Mouse (Mus musculus): ENCODE measurements around the gene Hs3st1.

Hs3st1 gene

DNA sequence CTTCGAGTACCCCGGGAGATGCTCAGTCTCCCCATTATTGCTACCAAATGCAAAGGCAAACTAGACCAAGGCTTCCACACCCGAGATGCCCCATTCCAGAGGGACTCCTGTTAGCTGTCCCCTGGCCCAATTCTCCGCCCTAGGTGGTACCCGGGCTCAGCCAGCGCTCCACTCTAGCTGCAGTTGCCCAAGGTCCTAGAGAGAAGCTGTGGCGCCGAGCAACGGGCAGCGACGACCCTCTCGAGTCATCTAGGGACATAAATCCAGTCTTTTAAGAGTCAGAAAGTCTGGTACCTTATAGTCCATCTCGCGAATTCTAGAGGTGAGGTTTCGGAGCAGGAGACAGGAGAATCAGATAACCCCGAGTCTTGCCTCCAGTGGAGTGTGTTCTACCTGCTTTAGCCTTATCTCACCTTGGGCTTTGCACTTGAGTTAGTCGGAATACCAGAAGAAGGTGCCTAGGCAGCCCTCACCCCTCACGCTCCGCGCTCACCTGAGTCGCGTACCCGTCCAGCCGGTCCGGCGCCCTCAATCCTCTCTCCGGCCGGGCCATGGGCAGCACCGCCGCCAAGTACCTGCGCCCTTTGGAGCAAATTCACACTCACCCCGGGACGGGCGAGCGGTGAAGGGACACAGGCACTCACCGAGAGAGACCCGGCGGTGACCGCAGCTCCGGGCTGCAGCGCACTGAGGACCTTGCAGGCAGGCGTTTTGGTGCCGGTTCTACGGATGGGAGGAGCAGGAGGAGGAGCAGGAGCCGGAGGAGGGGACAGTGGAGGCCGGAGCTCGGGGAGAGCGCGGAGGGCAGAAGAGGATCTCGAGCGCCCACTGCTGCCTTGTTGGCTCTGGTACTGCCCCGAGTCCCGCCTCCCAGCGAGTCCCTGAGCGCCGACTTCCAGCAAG, 111.1 kb downstream of the Hs3st1 start:
- ChIA-PET POLR2A (interaction anchor here in 3 of 4 experiments (0.5 to 0.7 kb wide), 4 partner anchors 156 to 1064 kb away, joined by 3 to 6 read pairs (median 4); no protein-coding TSS in a partner anchor), CTCF (interaction anchor here in 2 of 4 experiments (0.6 to 1.1 kb wide), 4 partner anchors 175 to 856 kb away, joined by 3 to 4 read pairs (median 3); no protein-coding TSS in a partner anchor)

DNA sequence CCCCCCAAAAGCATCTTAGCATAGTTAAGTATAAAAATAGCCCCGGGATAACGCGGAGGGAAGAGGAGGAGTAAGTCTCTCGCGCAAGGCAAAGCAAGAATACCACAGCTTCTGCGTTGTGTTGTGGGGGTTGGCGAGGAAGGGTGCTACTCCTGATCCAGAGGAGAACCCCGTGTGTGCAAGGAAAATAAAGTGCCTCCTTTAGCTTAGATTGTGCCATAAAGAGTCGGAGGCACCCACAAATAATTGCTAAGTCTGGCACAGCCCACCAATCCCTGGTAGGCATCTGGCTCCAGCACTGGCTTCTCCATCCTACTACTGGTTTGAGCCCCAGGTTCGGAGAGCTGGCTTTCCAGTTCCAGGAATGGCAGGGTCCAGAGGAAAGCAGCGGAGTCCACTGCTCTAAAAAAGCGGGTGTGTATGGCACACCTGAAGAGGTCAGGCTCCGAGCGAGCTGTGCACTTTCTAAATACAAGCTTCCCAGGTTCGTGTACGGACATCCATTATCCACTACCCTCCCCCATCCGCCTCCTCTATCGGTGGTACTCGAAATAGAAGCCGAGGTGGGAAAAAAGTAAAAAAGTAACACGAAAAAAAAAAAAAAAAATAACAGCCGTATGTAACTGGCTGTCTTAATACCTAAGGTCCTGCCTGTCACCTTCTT, 111.9 kb downstream of the Hs3st1 start:
- ChIA-PET CTCF (interaction anchor here in 2 of 4 experiments (0.6 kb wide), 2 partner anchors 407 to 757 kb away, joined by 3 read pairs; no protein-coding TSS in a partner anchor), POLR2A (interaction anchor here in 2 of 4 experiments (0.7 kb wide), 4 partner anchors 73 to 1033 kb away, joined by 3 to 6 read pairs (median 4); no protein-coding TSS in a partner anchor)

DNA sequence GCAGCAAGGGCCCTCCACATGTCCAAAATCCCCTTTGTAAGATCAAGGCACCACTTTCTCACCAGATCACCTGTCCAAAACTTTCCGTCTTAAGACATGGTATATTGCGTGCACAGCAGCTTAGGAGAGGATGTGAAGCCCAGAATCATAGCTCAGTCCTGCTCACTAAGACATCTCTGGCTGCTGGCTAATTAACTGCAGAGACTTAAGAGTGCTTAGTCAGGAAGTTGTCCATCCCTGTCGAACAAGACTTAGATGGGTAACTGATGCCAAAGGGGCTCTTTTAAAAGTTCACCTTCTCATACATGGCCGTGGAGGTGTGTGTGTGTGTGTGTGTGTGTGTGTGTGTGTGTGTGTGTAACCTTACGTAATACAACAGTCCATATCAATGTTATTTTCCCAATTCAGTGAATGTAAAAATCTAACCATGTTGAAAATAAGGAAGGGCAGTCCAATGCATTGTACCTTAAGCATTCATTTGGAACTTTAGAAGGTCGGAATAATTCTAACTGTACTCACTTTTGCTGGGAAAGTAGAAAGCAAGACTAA, 113.0 kb downstream of the Hs3st1 start:
- ChIA-PET POLR2A (no interaction called here), CTCF (interaction anchor here in 1 of 4 experiments (0.5 kb wide), 1 partner anchor 360 kb away, joined by 3 read pairs; no protein-coding TSS in a partner anchor)

DNA sequence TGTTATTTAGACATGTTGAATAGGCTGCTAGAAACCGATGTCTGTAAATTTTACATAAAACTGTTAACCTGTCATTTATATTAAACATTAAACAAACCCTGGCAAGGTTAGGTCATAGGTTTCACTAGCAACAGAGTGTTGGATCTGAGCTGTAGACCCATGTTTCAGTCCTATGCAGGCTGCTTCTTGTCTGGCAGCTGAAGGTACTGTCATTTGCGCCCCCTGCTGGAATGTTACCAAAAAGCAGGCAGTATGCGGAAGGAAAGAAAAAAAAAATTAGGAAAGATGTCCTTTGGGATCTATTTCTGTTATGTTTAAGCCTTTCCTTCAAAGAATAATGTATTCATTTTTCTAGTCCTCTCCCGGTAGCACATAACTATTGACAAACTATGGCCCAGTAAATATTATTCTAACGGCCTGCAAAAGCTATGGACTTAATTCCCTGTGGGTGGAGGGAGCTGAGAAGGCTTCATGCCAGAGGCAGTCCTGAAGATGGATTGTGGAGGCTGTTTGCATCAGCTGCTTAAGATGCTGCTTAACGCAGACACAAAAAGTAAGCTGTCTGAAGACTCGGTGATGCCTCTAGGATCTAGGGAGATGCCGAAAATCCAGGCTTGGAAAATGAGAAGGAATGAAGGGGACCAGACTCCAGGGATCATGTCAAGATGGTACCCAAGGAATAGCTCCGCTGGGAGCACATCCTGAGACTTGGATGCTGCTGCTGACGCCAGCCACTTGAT, 115.7 kb downstream of the Hs3st1 start:
- CTCF ChIA-PET = interaction anchor here (0.6 to 1.3 kb wide), 9 partner anchors 13 to 1956 kb away, joined by 3 to 6 read pairs (median 4); no protein-coding TSS in a partner anchor
- POLR2A ChIA-PET = interaction anchor here in 1 of 4 experiments (0.7 kb wide), 1 partner anchor 45 kb away, joined by 3 read pairs; no protein-coding TSS in a partner anchor

DNA sequence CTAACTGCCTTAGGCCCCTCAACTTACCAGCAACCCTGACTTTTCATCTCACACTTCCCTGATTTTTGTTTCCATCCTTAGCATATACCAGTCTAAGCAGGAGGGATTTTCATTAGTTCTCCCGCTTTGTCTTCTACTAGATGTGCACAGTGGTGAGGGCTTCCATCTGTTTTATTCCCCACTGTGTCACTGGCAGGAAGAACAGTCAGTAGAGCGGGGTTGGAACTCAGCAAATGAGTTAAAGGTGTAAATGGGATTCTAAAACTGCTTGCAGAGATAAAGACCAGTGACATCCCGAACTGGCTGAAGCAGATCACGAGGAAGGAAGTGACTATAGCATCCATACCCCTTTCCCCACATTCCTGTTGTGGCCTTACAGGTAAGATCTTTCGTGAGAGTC, 116.3 kb downstream of the Hs3st1 start:
- CTCF ChIA-PET = interaction anchor here in 3 of 4 experiments (0.6 to 1.3 kb wide), 7 partner anchors 12 to 1956 kb away, joined by 3 to 4 read pairs (median 3); no protein-coding TSS in a partner anchor
- POLR2A ChIA-PET = no interaction called here

DNA sequence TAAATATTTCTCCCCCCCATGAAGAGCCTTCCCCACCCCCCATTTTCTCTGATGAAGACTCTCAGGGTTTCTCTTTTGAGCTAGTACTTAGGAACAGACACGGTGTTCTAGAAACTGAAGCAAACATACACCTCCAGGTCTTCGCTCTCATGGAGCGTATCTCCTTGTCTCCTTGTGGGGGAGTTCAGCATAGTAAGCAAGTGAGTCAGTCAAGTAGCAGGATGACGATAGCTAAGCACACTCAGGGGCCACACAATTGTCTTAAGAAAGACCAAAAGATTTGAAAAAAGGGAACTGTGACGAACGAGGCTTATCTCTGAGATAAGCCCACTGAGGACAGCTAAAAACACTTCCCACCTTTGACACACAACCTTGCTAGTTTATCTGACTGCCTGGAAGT, 117.4 kb downstream of the Hs3st1 start:
- CTCF ChIA-PET = interaction anchor here in 2 of 4 experiments (0.6 to 0.7 kb wide), 3 partner anchors 13 to 24 kb away, joined by 3 to 4 read pairs (median 3); no protein-coding TSS in a partner anchor
- POLR2A ChIA-PET = interaction anchor here in 1 of 4 experiments (0.9 kb wide), 1 partner anchor 14 kb away, joined by 3 read pairs; no protein-coding TSS in a partner anchor

DNA sequence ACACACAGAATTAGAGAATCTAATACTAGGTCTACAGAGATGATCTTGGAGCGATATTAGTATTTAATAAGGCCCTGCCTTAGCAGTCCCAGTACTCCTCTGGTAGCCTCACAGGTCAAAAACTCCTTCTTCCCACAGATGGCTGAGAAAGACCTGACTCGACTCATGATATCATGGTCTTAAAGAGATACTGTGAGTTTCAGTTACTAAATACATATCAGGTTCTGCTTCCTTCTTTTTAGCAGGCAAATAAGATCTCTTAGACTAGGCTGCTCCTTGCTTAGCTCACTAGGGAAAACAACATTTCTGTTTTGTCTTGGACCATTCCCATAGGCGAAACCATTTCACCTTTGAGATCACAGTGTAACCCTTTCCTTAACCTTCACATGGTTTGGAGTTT, 119.2 kb downstream of the Hs3st1 start:
- ChIA-PET CTCF (no interaction called here), POLR2A (no interaction called here)

DNA sequence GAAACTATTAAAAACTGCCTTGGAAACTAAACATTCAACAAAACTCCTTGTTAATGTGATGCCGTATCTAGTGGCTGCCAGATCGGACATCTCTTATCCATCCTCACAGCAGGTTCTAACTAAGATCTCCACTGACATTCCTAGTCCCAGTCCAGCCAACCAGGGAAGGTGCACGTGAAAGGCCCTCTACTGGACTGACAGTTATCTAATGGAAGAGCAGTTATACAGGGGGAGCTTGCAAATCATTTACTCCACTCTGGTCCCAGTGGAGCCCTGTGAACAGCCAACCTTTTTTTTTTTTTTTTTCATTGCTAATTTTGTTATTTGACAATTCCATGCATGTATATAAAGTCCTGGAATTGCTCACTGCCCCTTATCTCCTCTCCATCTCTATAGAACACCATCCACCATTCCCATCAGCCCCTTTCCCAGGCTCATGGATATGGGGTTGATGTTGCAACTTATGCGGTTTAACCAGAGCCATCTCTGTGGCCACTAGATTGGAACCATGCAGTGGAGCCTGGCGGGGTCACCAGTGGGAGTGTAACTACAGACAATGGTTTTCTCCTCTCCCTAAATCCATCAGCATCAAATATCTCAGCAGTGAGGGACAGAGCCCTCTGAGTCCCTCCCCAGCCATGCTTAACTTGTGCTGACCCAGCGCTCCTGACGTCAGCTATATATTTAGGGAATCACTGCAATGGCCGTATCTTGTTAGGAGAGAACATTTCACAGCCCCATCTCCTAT, 120.8 kb downstream of the Hs3st1 start:
- ChIA-PET POLR2A (no interaction called here), CTCF (no interaction called here)

DNA sequence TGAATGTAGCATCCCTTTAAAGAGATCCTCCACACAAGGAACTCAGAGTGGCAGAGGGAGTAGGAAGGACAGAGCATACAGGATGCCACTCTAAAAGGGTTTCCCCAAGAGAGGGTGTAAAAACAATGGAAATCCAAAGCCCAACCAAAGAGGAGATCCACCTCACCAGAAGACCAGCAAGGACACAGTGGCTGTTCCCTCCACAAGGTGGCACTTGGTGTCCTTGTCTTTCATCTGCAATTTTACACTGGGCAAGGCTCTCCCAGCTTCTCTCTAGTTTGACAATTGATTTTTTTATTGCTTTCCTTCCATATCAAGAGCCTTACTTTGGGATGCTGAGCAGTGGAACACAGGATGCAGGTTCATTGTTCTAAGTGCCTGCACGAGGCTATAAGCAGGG, 122.1 kb downstream of the Hs3st1 start:
- CTCF ChIA-PET = no interaction called here
- POLR2A ChIA-PET = no interaction called here

DNA sequence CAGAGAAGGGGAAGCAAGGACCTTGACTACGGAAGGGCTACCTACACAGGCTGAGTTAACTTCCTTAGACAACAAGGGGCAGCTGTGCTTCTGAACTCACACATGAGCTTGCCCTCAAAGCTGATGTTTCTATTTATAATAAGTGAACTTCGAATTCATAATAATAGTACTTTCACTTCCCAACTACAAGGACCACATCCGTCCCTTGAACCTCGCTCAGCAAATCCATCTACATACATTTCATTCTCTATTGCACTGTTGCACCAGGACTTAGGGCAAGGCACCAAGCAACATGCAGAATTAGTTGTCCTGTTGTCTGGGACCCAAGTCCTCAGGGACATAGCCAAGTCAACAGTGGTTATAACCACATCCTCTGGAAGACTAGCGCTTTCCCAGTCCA, 124.4 kb downstream of the Hs3st1 start:
- CTCF ChIA-PET = no interaction called here
- POLR2A ChIA-PET = interaction anchor here in 1 of 4 experiments (1.0 kb wide), 1 partner anchor 9 kb away, joined by 3 read pairs; no protein-coding TSS in a partner anchor

DNA sequence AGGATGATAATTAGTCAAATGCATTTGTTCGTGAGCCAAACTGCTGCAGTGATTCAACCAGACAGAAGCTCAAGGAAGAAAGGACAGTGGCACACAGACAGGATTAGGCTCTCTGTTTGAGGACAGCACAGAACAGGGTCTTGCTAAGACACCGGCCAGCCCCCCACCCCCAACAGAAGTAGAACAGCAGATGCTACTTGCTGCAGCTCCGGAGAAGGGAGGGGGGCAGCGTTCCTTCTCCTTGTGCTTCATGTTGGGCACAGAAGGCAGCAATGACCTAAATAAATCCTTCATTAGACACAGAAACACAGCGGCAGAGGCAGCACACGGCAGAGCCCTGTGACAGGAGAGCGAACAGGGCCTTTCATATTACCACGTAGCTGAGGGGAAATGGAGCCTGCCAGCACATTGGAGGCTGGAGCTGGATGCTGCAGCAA, 130.2 kb downstream of the Hs3st1 start:
- CTCF ChIA-PET = no interaction called here
- POLR2A ChIA-PET = interaction anchor here in 1 of 4 experiments (1.5 kb wide), 1 partner anchor 13 kb away, joined by 3 read pairs; no protein-coding TSS in a partner anchor

DNA sequence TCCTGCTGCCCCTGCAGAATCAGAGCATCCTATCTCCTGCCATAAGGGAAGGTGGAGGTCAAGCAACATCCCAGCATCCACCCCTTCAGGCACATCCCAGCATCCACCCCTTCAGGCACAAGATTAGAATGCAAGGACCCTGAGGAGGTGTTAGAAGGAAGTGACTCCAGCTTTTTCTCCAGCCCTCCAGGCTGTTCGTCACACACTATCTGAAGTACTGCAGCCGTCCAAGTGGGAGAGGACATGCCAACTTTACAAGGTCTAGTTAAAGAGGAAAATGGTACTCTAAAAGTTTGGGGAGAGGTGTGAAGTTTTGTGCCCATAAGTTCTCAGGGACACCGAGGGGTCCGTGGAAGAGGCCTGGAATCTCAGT, 131.1 kb downstream of the Hs3st1 start:
- CTCF ChIA-PET = interaction anchor here in 1 of 4 experiments (0.6 kb wide), 1 partner anchor 13 kb away, joined by 3 read pairs; no protein-coding TSS in a partner anchor

DNA sequence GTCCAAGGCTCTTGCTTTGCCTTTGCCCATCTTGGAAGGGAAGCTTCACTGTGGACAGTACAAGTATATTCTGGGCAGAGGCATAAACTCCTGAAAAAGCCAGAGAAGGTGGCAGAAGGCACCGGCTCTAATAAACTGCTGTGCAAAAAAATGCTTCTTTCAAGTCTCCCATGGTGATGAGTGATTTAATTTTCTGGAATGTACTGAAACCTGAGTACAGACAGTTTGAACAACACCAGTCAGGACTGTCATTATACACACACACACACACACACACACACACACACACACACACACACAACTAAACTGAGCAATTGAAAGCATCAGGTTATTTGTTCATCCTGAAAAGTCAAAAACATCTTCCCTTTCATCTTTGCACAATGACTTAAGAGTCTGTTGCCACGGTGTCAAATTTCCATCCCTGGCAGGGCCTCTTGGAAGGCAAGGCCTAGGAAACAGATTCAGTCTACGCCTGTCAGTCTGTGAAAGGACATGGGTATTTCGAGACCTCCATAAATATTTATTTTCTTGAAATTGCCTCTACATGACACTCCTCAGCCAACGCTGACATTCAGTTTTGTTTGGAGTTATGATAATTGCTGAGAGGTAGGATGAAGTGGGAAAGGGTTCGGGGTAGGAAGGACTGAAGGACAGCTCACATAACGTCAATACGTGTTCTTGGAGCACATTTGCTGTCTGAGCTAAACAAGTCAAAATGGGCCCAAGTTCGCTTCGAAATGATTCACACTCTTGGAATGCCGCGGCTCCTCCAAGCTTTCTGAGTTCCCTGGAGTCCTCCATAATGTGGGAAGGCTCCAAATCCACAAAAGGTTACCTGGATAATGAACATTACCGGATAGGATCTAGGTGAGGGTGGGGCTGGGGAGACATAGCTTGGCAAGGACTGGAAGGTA, 131.7 kb downstream of the Hs3st1 start:
- CTCF ChIA-PET = no interaction called here
- POLR2A ChIA-PET = interaction anchor here in 1 of 4 experiments (1.5 kb wide), 1 partner anchor 15 kb away, joined by 3 read pairs; no protein-coding TSS in a partner anchor

More for the DNA sequence above, 131.1 kb downstream of the Hs3st1 start:
- POLR2A ChIA-PET = interaction anchor here in 1 of 4 experiments (1.5 kb wide), 1 partner anchor 14 kb away, joined by 3 read pairs; no protein-coding TSS in a partner anchor

DNA sequence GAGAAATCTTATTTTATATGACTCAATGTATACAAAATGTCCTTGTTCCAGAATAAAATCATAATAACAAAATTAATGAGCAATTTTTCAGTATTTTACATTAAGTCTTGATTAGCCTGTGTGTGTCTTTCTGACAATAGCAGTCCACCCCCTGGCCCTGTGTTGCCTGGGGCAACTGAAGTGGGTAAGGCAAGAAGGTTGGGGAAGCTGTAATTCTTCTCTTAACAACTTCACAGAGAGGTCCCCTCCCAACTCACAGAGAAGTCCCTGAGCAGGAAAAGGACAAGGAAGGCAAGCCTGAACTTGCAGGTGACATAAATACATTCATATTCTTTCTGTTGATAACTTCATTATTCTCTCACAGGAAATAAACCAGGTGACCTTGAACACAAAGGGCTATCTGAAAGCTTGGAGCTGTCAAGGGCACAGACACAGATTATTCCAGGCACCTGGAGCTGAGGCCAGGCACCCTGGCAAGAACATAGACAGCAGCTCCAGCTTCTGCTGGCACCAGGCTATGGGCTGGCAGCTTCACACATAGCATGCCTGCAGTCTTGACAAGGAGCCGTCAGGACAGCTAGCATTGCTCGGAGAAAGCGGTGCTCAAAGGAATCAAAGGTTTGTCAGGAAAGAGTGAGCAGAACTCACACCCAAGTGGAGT, 134.9 kb downstream of the Hs3st1 start:
- POLR2A ChIA-PET = no interaction called here
- CTCF ChIA-PET = interaction anchor here in 1 of 4 experiments (0.5 kb wide), 1 partner anchor 18 kb away, joined by 4 read pairs; no protein-coding TSS in a partner anchor

DNA sequence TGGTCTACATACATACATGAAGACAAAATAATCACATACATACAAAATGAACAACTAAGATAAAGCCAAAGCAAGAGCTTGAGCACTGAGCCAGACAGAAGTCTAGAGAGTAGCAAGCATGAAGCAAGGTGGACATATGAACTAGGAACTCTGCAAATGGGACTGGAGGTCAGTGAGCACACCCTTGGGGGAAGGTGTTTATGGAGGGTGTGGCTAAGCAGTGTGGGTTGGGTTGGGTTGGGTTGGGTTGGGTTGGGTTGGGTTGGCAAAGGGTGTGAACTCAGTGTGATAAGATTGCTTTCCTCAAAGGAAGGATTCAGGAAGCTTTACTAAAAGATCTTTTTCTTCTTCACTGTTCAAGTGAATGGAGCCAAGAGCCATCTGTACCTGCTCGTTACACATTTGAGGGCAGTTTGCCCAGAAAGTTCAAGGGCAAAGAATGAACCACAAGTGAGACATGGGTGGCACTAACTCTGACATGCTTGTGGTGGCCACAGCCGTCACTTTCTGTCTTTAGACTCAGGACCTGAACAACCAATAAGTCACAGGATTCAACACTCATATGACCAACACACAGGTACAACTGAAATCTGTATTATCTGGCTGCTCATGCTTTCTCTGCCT, 137.8 kb downstream of the Hs3st1 start:
- ChIA-PET POLR2A (no interaction called here), CTCF (no interaction called here)

DNA sequence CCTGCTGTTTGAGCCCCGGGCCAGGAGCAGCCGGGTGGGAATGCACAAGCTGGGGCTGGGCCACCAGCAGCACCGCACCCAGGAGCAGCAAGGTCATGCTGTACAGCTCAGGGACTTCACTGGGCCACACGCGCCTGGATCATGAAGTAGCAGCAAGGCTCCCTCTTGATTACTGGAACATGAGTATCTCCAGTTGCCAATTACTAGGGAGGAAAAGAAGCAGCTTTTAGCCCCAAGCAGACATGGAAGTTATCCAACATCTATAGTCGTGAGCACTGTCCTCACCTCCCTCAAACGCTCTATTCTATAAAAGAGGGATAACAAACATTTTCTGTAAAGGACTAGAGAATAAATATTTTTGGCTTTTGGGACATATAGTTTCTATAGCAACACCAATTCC, 140.1 kb downstream of the Hs3st1 start:
- POLR2A ChIA-PET = no interaction called here
- CTCF ChIA-PET = no interaction called here
